Mouse (Mus musculus) 3134 (cell line): ENCODE measurements around the gene C2cd2l.
A peak's percentile ranks its signal among the peaks of the same experiment; 100 is the strongest.
"Not testable (repeated sequence)": the region's sequence is repeated elsewhere in the genome, so short reads cannot be mapped to it uniquely, and the experiment has no call there.

Source experiments
- DNase-seq: peaks from one replicate; pipeline ENCODE4 v3.0.0-alpha.2; 2011; ENCODE audit warnings: low spot score; ENCODE audit not compliant: insufficient read length; ENCODE audit errors: extremely low read depth

C2cd2l gene

GRCm38 (mm10) chr9:44314910-44315309 lies 5.2 kb downstream of the C2cd2l start:
- DNase-seq = no peak

- DNase-seq = no peak
Measured at GRCm38 (mm10) chr9:44314257-44314547, 5.9 kb downstream of the C2cd2l start.

- DNase-seq = no peak
Measured at GRCm38 (mm10) chr9:44313476-44314256, 6.4 kb downstream of the C2cd2l start.

GRCm38 (mm10) chr9:44311136-44312134 lies 8.7 kb downstream of the C2cd2l start:
- no peak for DNase-seq

- no peak for DNase-seq
Measured at GRCm38 (mm10) chr9:44310750-44311135, 9.3 kb downstream of the C2cd2l start.

GRCm38 (mm10) chr9:44309756-44310155 lies 10.3 kb downstream of the C2cd2l start:
- DNase-seq = no peak

- DNase-seq = no peak
Measured at GRCm38 (mm10) chr9:44307248-44307647, 12.8 kb downstream of the C2cd2l start.

- DNase-seq = no peak
Measured at GRCm38 (mm10) chr9:44306532-44306931, 13.6 kb downstream of the C2cd2l start.

GRCm38 (mm10) chr9:44305466-44306079 lies 14.5 kb downstream of the C2cd2l start, which contains the start of gene Hinfp:
Hinfp (minus strand) TSS chr9:44305671.
- peak; percentile 98 for DNase-seq

GRCm38 (mm10) chr9:44300001-44300400 lies 20.1 kb downstream of the C2cd2l start:
- not testable (repeated sequence) for DNase-seq

- no peak for DNase-seq
Measured at GRCm38 (mm10) chr9:44292490-44292889, 27.6 kb downstream of the C2cd2l start.

- no peak for DNase-seq
Measured at GRCm38 (mm10) chr9:44288959-44289291, 31.2 kb downstream of the C2cd2l start.

- DNase-seq = no peak
Measured at GRCm38 (mm10) chr9:44288076-44288958, 31.8 kb downstream of the C2cd2l start, which contains the start of gene Abcg4. Abcg4 (minus strand) TSS chr9:44288615.

GRCm38 (mm10) chr9:44287401-44288075 lies 32.5 kb downstream of the C2cd2l start:
- no peak for DNase-seq

- no peak for DNase-seq
Measured at GRCm38 (mm10) chr9:44287003-44287400, 33.1 kb downstream of the C2cd2l start.

GRCm38 (mm10) chr9:44286256-44286850 lies 33.7 kb downstream of the C2cd2l start:
- DNase-seq = no peak

- DNase-seq = no peak
Measured at GRCm38 (mm10) chr9:44283183-44283582, 36.9 kb downstream of the C2cd2l start.

- DNase-seq = no peak
Measured at GRCm38 (mm10) chr9:44269973-44270372, 50.1 kb downstream of the C2cd2l start.

GRCm38 (mm10) chr9:44269077-44269476 lies 51.0 kb downstream of the C2cd2l start:
- no peak for DNase-seq
